Mouse (Mus musculus): ENCODE data around the gene 4930412O13Rik. TPM values are rescaled to one million over a fixed set of nuclear protein-coding genes. Genes with fewer than 3 reads are reported as not detected.

Gene 4930412O13Rik
- polyA plus RNA-seq, 1 experiment from 2014 or later = 3.9 TPM

- no peak overlapping the region for H3K4me3 ChIP-seq (replicated peaks)
- no peak overlapping the region for H3K4me2 ChIP-seq (replicated peaks)
- H3K27me3 ChIP-seq = no peaks in the 10 kb centered on the region
- peaks cover 14% of the 10 kb centered on the region; the same call in 1 of the 2 replicates for H3K36me3 ChIP-seq
- no peak for ATAC-seq
- H3K27ac ChIP-seq = no peak overlapping the region
- 37% methylated on average over 7 of the region's 7 CpGs for whole genome bisulfite sequencing
- H3K9ac ChIP-seq (replicated peaks) = no peak overlapping the region
- H3K4me1 ChIP-seq (replicated peaks) = peaks cover 6% of the 10 kb centered on the region
- no peaks in the 10 kb centered on the region for H3K9me3 ChIP-seq
These were observed 45.3 kb downstream of the 4930412O13Rik start for GRCm38 (mm10) chr2:9926194-9926904.

DNA sequence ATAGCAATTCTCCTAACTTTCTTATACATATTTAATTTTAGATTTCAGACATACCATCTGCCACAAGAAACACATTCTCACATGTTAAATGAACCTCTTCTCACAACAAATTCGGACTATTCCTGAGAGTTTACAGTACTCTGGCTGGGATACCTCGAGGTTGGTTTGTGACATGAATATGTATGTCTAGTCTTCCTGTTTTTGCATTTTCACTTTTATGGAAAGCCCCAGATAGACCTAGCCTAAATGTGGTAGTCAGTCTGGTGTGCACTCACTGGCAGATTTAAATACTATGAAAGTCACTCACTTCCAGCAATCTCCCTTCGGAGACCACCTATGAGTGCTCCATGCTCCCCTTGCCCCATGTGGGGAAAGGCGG, 45.8 kb downstream of the 4930412O13Rik start:
- H3K27me3 ChIP-seq = no peaks in the 10 kb centered on the region
- no peaks in the 10 kb centered on the region for H3K9me3 ChIP-seq
- peaks cover 16% of the 10 kb centered on the region; the same call in 1 of the 2 replicates for H3K36me3 ChIP-seq
- no peak for ATAC-seq
- WGBS = 75% methylated on average over 4 of the region's 4 CpGs
- no peak overlapping the region for H3K4me3 ChIP-seq (replicated peaks)
- H3K4me2 ChIP-seq (replicated peaks) = no peak overlapping the region
- no peak overlapping the region for H3K27ac ChIP-seq
- H3K4me1 ChIP-seq (replicated peaks) = peaks cover 6% of the 10 kb centered on the region
- H3K9ac ChIP-seq (replicated peaks) = no peak overlapping the region

Other genes starting within 250 kb of the 4930412O13Rik start
- gene 9230102O04Rik, start 8.3 kb downstream of the 4930412O13Rik start, polyA plus RNA-seq (2015; fragmentation: Nextera tagmentation; extraction: Ambion mirVana) = 3.5 and 5.3 TPM in 2 replicates
- 94.8 and 119 TPM in 2 replicates for gene Gata3, start 8.8 kb downstream of the 4930412O13Rik start, polyA plus RNA-seq (2015; fragmentation: Nextera tagmentation; extraction: Ambion mirVana)
- gene Taf3, start 167.3 kb downstream of the 4930412O13Rik start, polyA plus RNA-seq (2015; fragmentation: Nextera tagmentation; extraction: Ambion mirVana) = 16.4 and 18.0 TPM in 2 replicates
- 500 and 520 TPM in 2 replicates for gene Atp5c1, start 199.3 kb downstream of the 4930412O13Rik start, polyA plus RNA-seq (2015; fragmentation: Nextera tagmentation; extraction: Ambion mirVana)
- 39.0 and 39.6 TPM in 2 replicates for gene Kin, start 199.3 kb downstream of the 4930412O13Rik start, polyA plus RNA-seq (2015; fragmentation: Nextera tagmentation; extraction: Ambion mirVana)

Measured in midbrain, embryonic 13.5 days (tissue).